Mouse (Mus musculus): ENCODE measurements around the gene Fam189a2. TPM values are rescaled to one million over a fixed set of nuclear protein-coding genes. Genes with fewer than 3 reads are reported as not detected.

Gene Fam189a2
- polyA plus RNA-seq, 1 experiment from 2014 or later: 0.27 TPM

DNA sequence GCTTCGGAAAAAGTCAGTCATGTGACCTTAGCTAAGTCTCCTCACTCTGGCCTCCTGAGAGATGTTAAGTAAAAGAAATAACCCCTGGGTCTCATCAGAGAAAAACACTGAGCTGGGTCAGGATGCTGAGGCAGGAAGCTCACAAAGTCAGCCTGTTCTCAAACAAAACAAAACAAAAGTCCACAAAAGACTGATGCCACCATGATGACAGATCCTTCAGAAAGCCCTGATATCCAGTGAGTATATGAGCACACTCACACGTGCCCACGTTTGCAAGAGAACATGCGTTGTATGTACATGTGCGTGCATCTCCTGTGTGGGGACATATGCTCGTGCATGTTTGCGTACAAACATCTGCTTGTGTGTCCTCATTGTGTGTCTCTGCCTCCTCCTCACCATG is 7.5 kb downstream of the Fam189a2 start:
- ATAC-seq (ENCODE audit: insufficient number of reproducible peaks, low FRiP score, low TSS enrichment, low read depth) (no peak), DNase-seq (ENCODE audit: low spot score) (no peak)
- no peaks in the 10 kb centered on the region for H3K9me3 ChIP-seq (ENCODE audit: control insufficient read depth, low read length)
- no peaks in the 10 kb centered on the region for H3K4me1 ChIP-seq (ENCODE audit: control insufficient read depth, insufficient read depth, low read length)
- H3K27me3 ChIP-seq (ENCODE audit: control insufficient read depth, insufficient read depth, low read length): no peaks in the 10 kb centered on the region
- no peak overlapping the region for H3K9ac ChIP-seq (ENCODE audit: low read length)
- no peak overlapping the region for H3K4me2 ChIP-seq (ENCODE audit: low read depth, severe bottlenecking)
- no peak overlapping the region for H3K27ac ChIP-seq (replicated peaks; ENCODE audit: low read depth, low read length)
- H3K4me3 ChIP-seq (ENCODE audit: low read depth, low read length): no peak overlapping the region
- H3K36me3 ChIP-seq (ENCODE audit: control insufficient read depth, insufficient read depth, low read length): no peaks in the 10 kb centered on the region
- WGBS: 89% methylated on average over 7 of the region's 7 CpGs

DNA sequence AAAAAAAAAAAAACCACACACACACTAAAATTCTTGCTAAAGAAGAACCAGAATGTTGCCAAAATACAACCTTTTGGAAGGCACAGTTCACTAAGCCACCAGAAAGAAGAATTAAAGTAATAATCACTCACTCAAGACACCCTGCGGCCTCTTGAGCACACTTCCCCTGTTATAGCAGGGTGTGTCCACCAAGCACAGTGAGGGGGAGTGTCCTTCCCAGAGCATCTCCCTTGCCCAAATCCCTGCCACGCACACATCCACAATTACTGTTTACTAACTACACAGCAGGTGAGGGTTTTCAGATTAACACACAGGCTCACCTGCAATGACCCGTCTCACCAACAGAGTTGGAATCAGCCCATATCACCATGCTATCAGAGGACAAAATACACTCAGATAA is 8.0 kb downstream of the Fam189a2 start:
- H3K4me2 ChIP-seq (ENCODE audit: low read depth, severe bottlenecking): no peak overlapping the region
- no peaks in the 10 kb centered on the region for H3K36me3 ChIP-seq (ENCODE audit: control insufficient read depth, insufficient read depth, low read length)
- DNase-seq (ENCODE audit: low spot score) (no peak), ATAC-seq (ENCODE audit: insufficient number of reproducible peaks, low FRiP score, low TSS enrichment, low read depth) (no peak)
- no peak overlapping the region for H3K27ac ChIP-seq (replicated peaks; ENCODE audit: low read depth, low read length)
- H3K4me3 ChIP-seq (ENCODE audit: low read depth, low read length): no peak overlapping the region
- H3K9me3 ChIP-seq (ENCODE audit: control insufficient read depth, low read length): no peaks in the 10 kb centered on the region
- no peaks in the 10 kb centered on the region for H3K27me3 ChIP-seq (ENCODE audit: control insufficient read depth, insufficient read depth, low read length)
- no peak overlapping the region for H3K9ac ChIP-seq (ENCODE audit: low read length)
- no peaks in the 10 kb centered on the region for H3K4me1 ChIP-seq (ENCODE audit: control insufficient read depth, insufficient read depth, low read length)
- WGBS: 81% methylated on average over 3 of the region's 3 CpGs

DNA sequence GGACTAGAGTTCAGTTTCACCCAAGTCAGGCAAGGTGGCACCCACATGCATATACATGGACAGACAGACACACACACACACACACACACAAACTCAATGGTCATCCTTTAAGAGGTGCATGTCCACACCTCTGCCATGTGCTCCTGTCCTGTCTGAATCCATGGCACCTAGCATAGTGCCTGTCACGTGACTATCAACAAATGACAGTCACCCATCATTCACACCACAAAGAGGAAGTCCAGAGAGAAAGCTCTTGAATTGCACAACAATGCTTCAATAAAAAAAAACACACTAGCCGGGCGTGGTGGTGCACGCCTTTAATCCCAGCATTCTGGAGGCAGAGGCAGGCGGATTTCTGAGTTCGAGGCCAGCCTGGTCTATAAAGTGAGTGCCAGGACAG is 8.5 kb downstream of the Fam189a2 start:
- Histone ChIP-seq H3K4me1 (ENCODE audit: control insufficient read depth, insufficient read depth, low read length) (no peaks in the 10 kb centered on the region), H3K4me2 (ENCODE audit: low read depth, severe bottlenecking) (no peak overlapping the region), H3K36me3 (ENCODE audit: control insufficient read depth, insufficient read depth, low read length) (no peaks in the 10 kb centered on the region), H3K4me3 (ENCODE audit: low read depth, low read length) (no peak overlapping the region), H3K9me3 (ENCODE audit: control insufficient read depth, low read length) (no peaks in the 10 kb centered on the region), H3K27me3 (ENCODE audit: control insufficient read depth, insufficient read depth, low read length) (no peaks in the 10 kb centered on the region), H3K27ac (replicated peaks; ENCODE audit: low read depth, low read length) (no peak overlapping the region), H3K9ac (ENCODE audit: low read length) (no peak overlapping the region)
- ATAC-seq (ENCODE audit: insufficient number of reproducible peaks, low FRiP score, low TSS enrichment, low read depth) (no peak), DNase-seq (ENCODE audit: low spot score) (no peak)
- 93% methylated on average over 6 of the region's 6 CpGs for WGBS

DNA sequence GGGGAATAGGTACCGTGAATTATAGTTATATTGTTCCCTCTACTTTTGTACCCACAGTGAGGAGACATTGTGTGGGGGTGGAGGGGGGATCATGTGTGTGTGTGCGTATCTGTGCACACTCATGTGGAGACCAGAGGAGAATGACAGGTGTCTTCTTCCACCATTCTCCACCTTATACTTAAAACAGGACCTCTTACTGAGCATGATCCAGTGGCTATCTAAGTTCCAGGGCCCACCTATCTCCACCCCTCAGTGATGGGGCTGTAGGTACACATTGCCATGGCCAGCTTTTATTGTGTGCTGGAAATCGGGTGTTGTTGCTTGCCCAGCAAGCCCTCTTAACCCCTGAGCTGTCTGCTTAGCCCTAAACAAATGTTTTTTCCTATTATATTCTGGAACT is 10.1 kb downstream of the Fam189a2 start:
- DNase-seq (ENCODE audit: low spot score): no peak
- no peaks in the 10 kb centered on the region for H3K9me3 ChIP-seq (ENCODE audit: control insufficient read depth, low read length)
- no peaks in the 10 kb centered on the region for H3K4me1 ChIP-seq (ENCODE audit: control insufficient read depth, insufficient read depth, low read length)
- H3K4me2 ChIP-seq (ENCODE audit: low read depth, severe bottlenecking): no peak overlapping the region
- no peak overlapping the region for H3K9ac ChIP-seq (ENCODE audit: low read length)
- no peak overlapping the region for H3K27ac ChIP-seq (replicated peaks; ENCODE audit: low read depth, low read length)
- no peak for ATAC-seq (ENCODE audit: insufficient number of reproducible peaks, low FRiP score, low TSS enrichment, low read depth)
- 86% methylated on average over 3 of the region's 3 CpGs for WGBS
- no peaks in the 10 kb centered on the region for H3K27me3 ChIP-seq (ENCODE audit: control insufficient read depth, insufficient read depth, low read length)
- no peak overlapping the region for H3K4me3 ChIP-seq (ENCODE audit: low read depth, low read length)
- no peaks in the 10 kb centered on the region for H3K36me3 ChIP-seq (ENCODE audit: control insufficient read depth, insufficient read depth, low read length)

DNA sequence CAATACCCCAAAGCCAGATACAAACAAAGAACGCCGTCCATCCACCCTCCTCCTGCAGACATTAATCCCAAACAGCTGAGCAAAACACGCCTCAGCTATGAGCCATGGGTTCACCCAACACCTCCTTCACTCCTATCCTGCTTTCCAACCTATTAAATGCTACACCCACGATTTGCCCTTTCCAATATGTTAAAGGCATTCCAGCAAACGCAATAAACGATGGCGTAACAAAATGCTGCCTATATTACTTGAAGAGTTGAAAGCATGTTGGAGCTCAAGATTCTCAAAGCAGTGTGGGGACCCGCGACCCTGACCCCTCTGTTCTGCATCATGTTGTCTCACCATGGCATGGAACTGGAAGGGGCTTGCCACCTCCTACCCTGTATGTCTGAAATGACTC is 11.2 kb downstream of the Fam189a2 start:
- ATAC-seq (ENCODE audit: insufficient number of reproducible peaks, low FRiP score, low TSS enrichment, low read depth) (no peak), DNase-seq (ENCODE audit: low spot score) (no peak)
- Histone ChIP-seq H3K9ac (ENCODE audit: low read length) (no peak overlapping the region), H3K27me3 (ENCODE audit: control insufficient read depth, insufficient read depth, low read length) (no peaks in the 10 kb centered on the region), H3K4me3 (ENCODE audit: low read depth, low read length) (no peak overlapping the region), H3K27ac (replicated peaks; ENCODE audit: low read depth, low read length) (no peak overlapping the region), H3K36me3 (ENCODE audit: control insufficient read depth, insufficient read depth, low read length) (no peaks in the 10 kb centered on the region), H3K4me2 (ENCODE audit: low read depth, severe bottlenecking) (no peak overlapping the region), H3K4me1 (ENCODE audit: control insufficient read depth, insufficient read depth, low read length) (no peaks in the 10 kb centered on the region), H3K9me3 (ENCODE audit: control insufficient read depth, low read length) (no peaks in the 10 kb centered on the region)
- 90% methylated on average over 9 of the region's 9 CpGs for WGBS

DNA sequence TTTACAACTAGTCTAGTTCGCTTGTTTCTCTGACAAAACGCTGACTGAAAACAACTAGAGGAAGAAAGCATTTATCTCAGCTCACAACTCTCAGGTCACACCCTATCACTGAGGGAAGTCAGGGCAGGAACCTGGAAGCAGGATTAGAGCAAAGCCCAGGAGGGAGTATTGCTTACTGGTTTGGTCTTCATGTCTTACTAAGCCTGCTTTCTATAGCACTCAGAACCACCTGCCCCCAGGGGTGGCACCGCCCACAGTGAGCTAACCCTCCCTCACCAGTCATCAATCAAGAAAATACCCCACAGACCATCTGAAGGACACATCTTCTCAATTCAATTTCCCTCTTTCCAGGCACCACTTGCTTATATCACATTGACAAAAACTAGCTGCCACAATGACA is 12.4 kb downstream of the Fam189a2 start:
- DNase-seq (ENCODE audit: low spot score) (no peak), ATAC-seq (ENCODE audit: insufficient number of reproducible peaks, low FRiP score, low TSS enrichment, low read depth) (no peak)
- 83% methylated on average over 3 of the region's 3 CpGs for WGBS
- H3K4me1 ChIP-seq (ENCODE audit: control insufficient read depth, insufficient read depth, low read length): no peaks in the 10 kb centered on the region
- H3K9me3 ChIP-seq (ENCODE audit: control insufficient read depth, low read length): no peaks in the 10 kb centered on the region
- no peak overlapping the region for H3K9ac ChIP-seq (ENCODE audit: low read length)
- no peak overlapping the region for H3K4me2 ChIP-seq (ENCODE audit: low read depth, severe bottlenecking)
- H3K27ac ChIP-seq (replicated peaks; ENCODE audit: low read depth, low read length): no peak overlapping the region
- no peaks in the 10 kb centered on the region for H3K36me3 ChIP-seq (ENCODE audit: control insufficient read depth, insufficient read depth, low read length)
- H3K4me3 ChIP-seq (ENCODE audit: low read depth, low read length): no peak overlapping the region
- no peaks in the 10 kb centered on the region for H3K27me3 ChIP-seq (ENCODE audit: control insufficient read depth, insufficient read depth, low read length)

DNA sequence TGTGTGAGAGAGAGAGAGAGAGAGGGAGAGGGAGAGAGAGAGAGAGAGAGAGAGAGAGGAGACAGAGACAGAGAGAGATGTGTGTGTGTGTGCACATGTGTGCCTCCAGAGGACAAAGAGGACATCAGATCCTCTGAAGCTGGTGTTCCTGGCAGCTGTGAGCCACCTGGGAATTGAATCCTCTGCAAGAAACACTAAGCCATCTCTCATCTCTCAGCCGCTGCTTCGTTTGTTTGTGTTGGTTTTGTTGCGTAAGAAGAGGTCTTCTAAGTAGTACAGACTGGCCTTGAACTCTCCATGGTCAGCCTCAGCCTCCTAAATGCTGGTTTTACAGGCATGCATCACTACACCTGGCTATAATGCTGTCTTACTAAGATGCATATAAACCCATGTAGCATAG is 12.9 kb downstream of the Fam189a2 start:
- DNase-seq (ENCODE audit: low spot score) (no peak), ATAC-seq (ENCODE audit: insufficient number of reproducible peaks, low FRiP score, low TSS enrichment, low read depth) (no peak)
- Histone ChIP-seq H3K4me3 (ENCODE audit: low read depth, low read length) (no peak overlapping the region), H3K4me2 (ENCODE audit: low read depth, severe bottlenecking) (no peak overlapping the region), H3K36me3 (ENCODE audit: control insufficient read depth, insufficient read depth, low read length) (no peaks in the 10 kb centered on the region), H3K9me3 (ENCODE audit: control insufficient read depth, low read length) (no peaks in the 10 kb centered on the region), H3K9ac (ENCODE audit: low read length) (no peak overlapping the region), H3K27ac (replicated peaks; ENCODE audit: low read depth, low read length) (no peak overlapping the region), H3K4me1 (ENCODE audit: control insufficient read depth, insufficient read depth, low read length) (no peaks in the 10 kb centered on the region), H3K27me3 (ENCODE audit: control insufficient read depth, insufficient read depth, low read length) (no peaks in the 10 kb centered on the region)
- WGBS: 75% methylated on average over 3 of the region's 3 CpGs

DNA sequence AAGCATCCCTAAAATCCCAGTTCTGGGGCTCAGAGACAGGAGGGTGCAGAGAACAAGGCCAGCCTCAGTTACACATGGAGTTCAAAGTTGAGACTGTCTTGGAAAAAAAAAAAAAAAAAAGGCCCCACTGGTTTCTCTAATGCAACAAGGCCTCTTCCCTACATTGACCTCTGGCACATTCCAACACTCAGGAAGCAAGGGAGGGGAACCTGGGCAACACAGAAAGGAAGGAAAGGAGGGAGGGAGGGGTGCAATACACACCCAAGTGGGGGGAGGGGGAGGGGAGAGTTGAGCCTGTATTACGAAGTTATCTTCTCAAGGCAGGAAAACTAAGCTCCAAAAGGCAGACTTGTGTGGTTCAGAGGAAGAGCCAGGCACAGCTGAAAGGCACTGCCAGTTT is 13.4 kb downstream of the Fam189a2 start:
- no peak overlapping the region for H3K4me2 ChIP-seq (ENCODE audit: low read depth, severe bottlenecking)
- DNase-seq (ENCODE audit: low spot score) (peak; percentile 29), ATAC-seq (ENCODE audit: insufficient number of reproducible peaks, low FRiP score, low TSS enrichment, low read depth) (no peak)
- H3K27me3 ChIP-seq (ENCODE audit: control insufficient read depth, insufficient read depth, low read length): no peaks in the 10 kb centered on the region
- no peak overlapping the region for H3K27ac ChIP-seq (replicated peaks; ENCODE audit: low read depth, low read length)
- no peaks in the 10 kb centered on the region for H3K36me3 ChIP-seq (ENCODE audit: control insufficient read depth, insufficient read depth, low read length)
- no peaks in the 10 kb centered on the region for H3K4me1 ChIP-seq (ENCODE audit: control insufficient read depth, insufficient read depth, low read length)
- whole genome bisulfite sequencing: 21% methylated on average over 1 of the region's 1 CpGs
- no peak overlapping the region for H3K4me3 ChIP-seq (ENCODE audit: low read depth, low read length)
- H3K9me3 ChIP-seq (ENCODE audit: control insufficient read depth, low read length): no peaks in the 10 kb centered on the region
- no peak overlapping the region for H3K9ac ChIP-seq (ENCODE audit: low read length)

DNA sequence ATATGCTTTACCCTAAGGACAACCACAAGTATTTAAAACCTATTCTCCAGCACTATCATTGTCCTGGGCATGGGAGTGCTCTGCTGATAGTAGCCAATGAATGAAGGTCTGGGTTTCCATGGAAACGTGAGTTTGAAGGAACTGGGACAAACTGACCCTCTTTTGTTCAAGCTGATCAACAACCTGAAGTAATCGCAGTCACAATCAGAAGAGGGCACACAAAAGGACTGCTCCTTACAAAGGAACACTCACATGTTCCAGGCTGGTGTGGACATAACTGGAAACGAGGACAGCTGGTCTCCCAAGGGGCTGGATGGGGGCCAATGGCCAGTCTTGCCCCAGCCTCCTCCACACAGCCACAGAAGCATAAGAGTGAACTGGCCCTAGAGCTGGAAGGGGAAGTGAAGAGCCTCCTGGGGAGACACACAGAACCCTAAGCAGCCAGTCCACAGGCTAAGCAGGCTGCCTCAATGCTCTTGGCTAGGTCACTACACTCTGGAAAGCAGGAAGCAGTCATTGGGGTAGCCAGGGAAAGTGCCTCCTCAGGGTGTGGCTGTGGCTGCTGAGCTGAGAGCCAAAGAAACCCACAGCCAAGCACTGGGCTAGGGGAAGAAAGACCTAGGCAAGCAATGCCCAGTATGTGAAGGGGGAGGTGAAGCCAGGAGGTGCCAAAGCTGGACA is 14.0 kb downstream of the Fam189a2 start:
- Histone ChIP-seq H3K36me3 (ENCODE audit: control insufficient read depth, insufficient read depth, low read length) (no peaks in the 10 kb centered on the region), H3K4me2 (ENCODE audit: low read depth, severe bottlenecking) (no peak overlapping the region), H3K4me1 (ENCODE audit: control insufficient read depth, insufficient read depth, low read length) (no peaks in the 10 kb centered on the region), H3K9me3 (ENCODE audit: control insufficient read depth, low read length) (no peaks in the 10 kb centered on the region), H3K4me3 (ENCODE audit: low read depth, low read length) (no peak overlapping the region), H3K9ac (ENCODE audit: low read length) (no peak overlapping the region), H3K27me3 (ENCODE audit: control insufficient read depth, insufficient read depth, low read length) (no peaks in the 10 kb centered on the region), H3K27ac (replicated peaks; ENCODE audit: low read depth, low read length) (no peak overlapping the region)
- no peak for DNase-seq (ENCODE audit: low spot score)
- ATAC-seq (ENCODE audit: insufficient number of reproducible peaks, low FRiP score, low TSS enrichment, low read depth): no peak
- 63% methylated on average over 3 of the region's 3 CpGs for WGBS
